Mouse (Mus musculus) intestine, embryonic 15.5 days (tissue): Measurements from ENCODE around the gene Slc6a8. TPM values are rescaled to one million over a fixed set of nuclear protein-coding genes. Genes with fewer than 3 reads are reported as not detected.

Experiments
- polyA plus RNA-seq: library from polyadenylated mRNA; unstranded; fragments of >200 nt; fragmentation: Nextera tagmentation; extraction: Ambion mirVana; gene quantifications from 2 replicates; pipeline ENCODE4 v1.2.1, GENCODE M21; 2015

The Slc6a8 gene
- polyA plus RNA-seq, 1 experiment from 2014 or later: 7.1 TPM

Other genes starting within 250 kb of the Slc6a8 start
- not detected in 2 replicates for gene Trex2, start 237.8 kb upstream of the Slc6a8 start, polyA plus RNA-seq
- gene Haus7, start 214.1 kb upstream of the Slc6a8 start, polyA plus RNA-seq: 58.2 and 60.6 TPM in 2 replicates
- 48.5 and 52.7 TPM in 2 replicates for gene Bgn, start 189.5 kb upstream of the Slc6a8 start, polyA plus RNA-seq
- gene Atp2b3, start 170.1 kb upstream of the Slc6a8 start, polyA plus RNA-seq: 0.26 and 0.28 TPM in 2 replicates
- gene Dusp9, start 33.7 kb upstream of the Slc6a8 start, polyA plus RNA-seq: 10.7 and 11.0 TPM in 2 replicates
- gene Pnck, start 13.0 kb upstream of the Slc6a8 start, polyA plus RNA-seq: 12.4 and 12.7 TPM in 2 replicates
- gene Bcap31, start 43.0 kb downstream of the Slc6a8 start, polyA plus RNA-seq: 296 and 302 TPM in 2 replicates
- 18.5 and 20.2 TPM in 2 replicates for gene Abcd1, start 43.4 kb downstream of the Slc6a8 start, polyA plus RNA-seq
- 0.38 TPM in 2 replicates for gene Plxnb3, start 83.9 kb downstream of the Slc6a8 start, polyA plus RNA-seq
- 1.3 and 2.0 TPM in 2 replicates for gene Srpk3, start 101.3 kb downstream of the Slc6a8 start, polyA plus RNA-seq
- 217 and 251 TPM in 2 replicates for gene Idh3g, start 113.7 kb downstream of the Slc6a8 start, polyA plus RNA-seq
- 240 and 287 TPM in 2 replicates for gene Ssr4, start 113.9 kb downstream of the Slc6a8 start, polyA plus RNA-seq
- gene Pdzd4, start 151.8 kb downstream of the Slc6a8 start, polyA plus RNA-seq: 0.57 and 0.72 TPM in 2 replicates
- gene Avpr2, start 219.0 kb downstream of the Slc6a8 start, polyA plus RNA-seq: 0.05 and 0.25 TPM in 2 replicates
- 9.0 and 9.4 TPM in 2 replicates for gene L1cam, start 223.0 kb downstream of the Slc6a8 start, polyA plus RNA-seq
- 3.7 and 4.1 TPM in 2 replicates for gene Arhgap4, start 248.7 kb downstream of the Slc6a8 start, polyA plus RNA-seq
- 163 and 169 TPM in 2 replicates for gene Naa10, start 248.8 kb downstream of the Slc6a8 start, polyA plus RNA-seq